ENCODE assay signal across 23 mouse cellular contexts in the genomic region with DNA sequence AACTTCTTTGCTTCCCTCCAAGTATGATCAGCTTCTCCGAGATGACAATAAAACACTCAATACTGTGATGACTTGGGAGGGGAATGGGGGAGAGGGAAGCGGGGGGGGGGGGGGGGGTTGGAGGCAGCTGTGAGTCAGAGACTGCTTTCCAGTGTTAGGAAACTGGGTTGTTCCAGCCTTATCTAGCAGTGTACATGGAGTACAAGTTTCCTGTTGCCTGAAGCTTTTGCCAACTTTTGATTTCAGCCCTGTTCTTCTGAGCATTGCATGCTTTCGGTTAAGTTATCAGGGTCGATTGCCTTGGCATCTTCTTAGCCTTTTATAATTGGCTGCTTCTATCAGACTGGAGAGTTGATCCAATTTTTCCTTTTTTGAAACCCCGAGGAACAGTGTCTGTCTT.
A peak's percentile ranks its signal among the peaks of the same experiment; 100 is the strongest.
DNase-seq lines count a peak whose midpoint lies in the region; ATAC-seq and TF ChIP-seq lines count a peak whose summit lies in the region.
"Had no signal": no experiment of that assay in that cellular context is flagged by ENCODE, and none has a peak within 500 bp of the region (broad histone marks: within the 10 kb centered on the region; RNA-seq: fewer than 3 reads in every experiment).

No protein-coding gene starts in this region.

- H3K9ac ChIP-seq in kidney, postnatal 0 days (ENCODE audit: low read depth, low read length): no peak overlapping the region
- H3K9ac ChIP-seq: forebrain, postnatal 0 days; hindbrain, embryonic 15.5 days; limb, embryonic 13.5 days; liver, embryonic 15.5 days; midbrain, embryonic 13.5 days; neural tube, embryonic 12.5 days had no signal

- WGBS in kidney, postnatal 0 days: 52% methylated on average over 4 of the region's 5 CpGs
- 69% methylated on average over 5 of the region's 5 CpGs for WGBS in midbrain, embryonic 10.5 days

- no peaks in the 10 kb centered on the region for H3K27me3 ChIP-seq in kidney, postnatal 0 days (ENCODE audit: insufficient read depth, low read length)
- H3K27me3 ChIP-seq in midbrain, embryonic 10.5 days (ENCODE audit: low read depth, poor library complexity, severe bottlenecking): peaks cover 8% of the 10 kb centered on the region; the same call in 1 of the 2 replicates
- H3K27me3 ChIP-seq: hindbrain, embryonic 15.5 days; neural tube, embryonic 12.5 days had no signal

- no peak overlapping the region for H3K4me3 ChIP-seq in kidney, postnatal 0 days (replicated peaks; ENCODE audit: low read depth, low read length)
- H3K4me3 ChIP-seq in midbrain, embryonic 10.5 days: no peak overlapping the region
- H3K4me3 ChIP-seq: forebrain, embryonic 10.5 days; hindbrain, embryonic 15.5 days; layer of hippocampus, adult 2 months; limb, embryonic 13.5 days; liver, embryonic 15.5 days; midbrain, embryonic 13.5 days; neural tube, embryonic 12.5 days had no signal

- DNase-seq in adrenal gland, postnatal 10 days: peak; percentile 10
- DNase-seq in adrenal gland, postnatal 4 days (ENCODE audit: low spot score in 2 of 2): no peak
- peak; percentile 57 for DNase-seq in heart, adult 8-10 months (ENCODE audit: low spot score)
- no peak for DNase-seq in heart, postnatal 4 days
- DNase-seq in kidney, postnatal 0 days (ENCODE audit: low spot score): no peak
- no peak for DNase-seq in kidney, postnatal 10 days
- DNase-seq in 416B (ENCODE audit: low read depth): peak; percentile 35
- DNase-seq in midbrain, embryonic 10.5 days (ENCODE audit: low spot score): no peak
- DNase-seq: cerebellum, adult 18-20 months; cerebellum, postnatal 25 days; embryo, embryonic 11 days; forebrain, postnatal 0 days; layer of hippocampus, postnatal 36 days; right cerebral cortex, postnatal 4 days; thymus, adult 2 months had no signal

- no peak for ATAC-seq in kidney, postnatal 0 days (replicated peaks; ENCODE audit: low FRiP score, low read depth)
- ATAC-seq: forebrain, postnatal 0 days; intestine, embryonic 16.5 days; midbrain, embryonic 13.5 days had no signal

- no peak overlapping the region for H3K4me2 ChIP-seq in kidney, postnatal 0 days (ENCODE audit: low read length)
- H3K4me2 ChIP-seq: hindbrain, embryonic 15.5 days; limb, embryonic 13.5 days; liver, embryonic 15.5 days; midbrain, embryonic 13.5 days; neural tube, embryonic 12.5 days had no signal

- H3K9me3 ChIP-seq in kidney, postnatal 0 days (replicated peaks; ENCODE audit: low read length): no peaks in the 10 kb centered on the region
- no peaks in the 10 kb centered on the region for H3K9me3 ChIP-seq in midbrain, embryonic 10.5 days (replicated peaks)
- H3K9me3 ChIP-seq: forebrain, embryonic 10.5 days; hindbrain, embryonic 15.5 days; limb, embryonic 13.5 days; liver, embryonic 15.5 days; midbrain, embryonic 13.5 days; neural tube, embryonic 12.5 days had no signal

- no peak for TF ChIP-seq CTCF in kidney, postnatal 0 days (IDR thresholded peaks at IDR 0.05; ENCODE audit: low read depth)

- no peaks in the 10 kb centered on the region for H3K36me3 ChIP-seq in kidney, postnatal 0 days (ENCODE audit: insufficient read depth, low read length)
- no peaks in the 10 kb centered on the region for H3K36me3 ChIP-seq in midbrain, embryonic 10.5 days
- H3K36me3 ChIP-seq: forebrain, embryonic 10.5 days; hindbrain, embryonic 15.5 days; limb, embryonic 13.5 days; liver, embryonic 15.5 days; midbrain, embryonic 13.5 days; neural tube, embryonic 12.5 days had no signal

- H3K4me1 ChIP-seq in kidney, postnatal 0 days (replicated peaks; ENCODE audit: insufficient read depth, low read length): peaks cover 4% of the 10 kb centered on the region; the same call in 1 of the 2 replicates
- peaks cover 23% of the 10 kb centered on the region for H3K4me1 ChIP-seq in midbrain, embryonic 10.5 days
- H3K4me1 ChIP-seq: limb, embryonic 13.5 days; liver, embryonic 15.5 days had no signal

- 0 out of 2 replicates have a peak overlapping the region, but pooled peaks have one; percentile 44 for H3K27ac ChIP-seq in kidney, postnatal 0 days
- H3K27ac ChIP-seq in midbrain, embryonic 10.5 days (replicated peaks): no peak overlapping the region
- H3K27ac ChIP-seq: forebrain, embryonic 10.5 days; hindbrain, embryonic 15.5 days; layer of hippocampus, adult 2 months; limb, embryonic 13.5 days; liver, embryonic 15.5 days; midbrain, embryonic 13.5 days; neural tube, embryonic 12.5 days had no signal

Comparison
In these comparisons a context has a peak if more than half of its experiments do, and no peak if none do; other contexts are left out.
1. DNase-seq: peak in adrenal gland, postnatal 10 days (single experiment), heart, adult 8-10 months (single experiment) and 416B (single experiment); none in adrenal gland, postnatal 4 days (0 of 2), heart, postnatal 4 days (single experiment), kidney, postnatal 0 days (single experiment), kidney, postnatal 10 days (single experiment) and midbrain, embryonic 10.5 days (single experiment).